ENCODE assay signal across 9 mouse cellular contexts in genomic region chr8:45816765-45817426, GRCm38 (mm10).
A peak's percentile ranks its signal among the peaks of the same experiment; 100 is the strongest.
DNase-seq lines count a peak whose midpoint lies in the region.
"Had no signal": no experiment of that assay in that cellular context is flagged by ENCODE, and none has a peak within 500 bp of the region (broad histone marks: within the 10 kb centered on the region; RNA-seq: fewer than 3 reads in every experiment).

No protein-coding gene starts in this region.

- no peak overlapping the region for H3K27ac ChIP-seq in forebrain, embryonic 10.5 days
- H3K27ac ChIP-seq: hindbrain, embryonic 15.5 days had no signal

- H3K4me3 ChIP-seq in forebrain, embryonic 10.5 days = no peak overlapping the region
- H3K4me3 ChIP-seq: hindbrain, embryonic 15.5 days had no signal

- no peaks in the 10 kb centered on the region for H3K4me1 ChIP-seq in forebrain, embryonic 10.5 days
- H3K4me1 ChIP-seq: hindbrain, embryonic 15.5 days had no signal

- H3K36me3 ChIP-seq in forebrain, embryonic 10.5 days (replicated peaks) = 0 out of 2 replicates have a peak, but pooled peaks cover 10% of the 10 kb centered on the region

- no peaks in the 10 kb centered on the region for H3K27me3 ChIP-seq in forebrain, embryonic 10.5 days (ENCODE audit: poor library complexity, severe bottlenecking)
- H3K27me3 ChIP-seq: hindbrain, embryonic 15.5 days had no signal

- peak; percentile 48 for DNase-seq in gastrocnemius, adult 18-20 months (ENCODE audit: low spot score)
- no peak for DNase-seq in gastrocnemius, postnatal 25 days
- peak; percentile 80 to 83 for DNase-seq in B cell, adult 2 months
- DNase-seq in brain, adult 2 months (ENCODE audit: low read depth, low spot score) = peak; percentile 77
- DNase-seq in forebrain, embryonic 10.5 days (ENCODE audit: extremely low spot score, low spot score) = peak; percentile 58
- DNase-seq in kidney, postnatal 14 days = peak; percentile 62
- peak; percentile 42 for DNase-seq in lung, postnatal 25 days (ENCODE audit: low spot score)
- peak; percentile 44 for DNase-seq in skeletal muscle tissue, adult 2 months (ENCODE audit: low read depth, low spot score)

- no peaks in the 10 kb centered on the region for H3K9me3 ChIP-seq in forebrain, embryonic 10.5 days
- H3K9me3 ChIP-seq: hindbrain, embryonic 15.5 days had no signal

- 28% methylated on average over 7 of the region's 7 CpGs for WGBS in forebrain, embryonic 10.5 days
